In the genomic region with DNA sequence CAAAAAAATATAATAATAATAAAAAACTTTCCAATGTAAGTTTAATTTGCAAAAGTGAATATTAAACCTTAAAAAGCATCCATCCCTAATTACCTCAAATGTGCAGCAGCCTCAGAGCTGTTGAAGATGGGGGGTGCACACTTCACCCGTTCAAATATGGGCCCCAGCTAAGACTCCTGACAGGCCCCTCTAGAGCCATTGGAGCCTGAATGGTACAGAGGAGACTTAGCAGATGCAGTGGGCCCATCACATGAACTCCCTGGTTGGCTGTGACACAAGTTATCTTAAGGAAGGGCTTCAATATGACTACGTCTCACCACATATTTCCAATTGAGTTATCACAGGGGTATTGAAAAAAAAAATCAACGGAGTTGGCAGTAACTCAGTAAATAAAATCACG, we compare ENCODE assay signal across 29 mouse cellular contexts.
"Had no signal": no experiment of that assay in that cellular context is flagged by ENCODE, and none has a peak within 500 bp of the region (broad histone marks: within the 10 kb centered on the region; RNA-seq: fewer than 3 reads in every experiment).

No protein-coding gene starts in this region.

- ATAC-seq: forebrain, embryonic 13.5 days; forebrain, embryonic 14.5 days; forebrain, embryonic 15.5 days; forebrain, embryonic 16.5 days; forebrain, postnatal 0 days had no signal

- H3K4me2 ChIP-seq: embryonic facial prominence, embryonic 12.5 days; embryonic facial prominence, embryonic 13.5 days; embryonic facial prominence, embryonic 15.5 days; forebrain, embryonic 12.5 days; forebrain, embryonic 13.5 days; forebrain, embryonic 15.5 days had no signal

- H3K9ac ChIP-seq: embryonic facial prominence, embryonic 12.5 days; embryonic facial prominence, embryonic 13.5 days; embryonic facial prominence, embryonic 15.5 days; forebrain, embryonic 12.5 days; forebrain, embryonic 13.5 days; forebrain, embryonic 15.5 days; forebrain, postnatal 0 days had no signal

- H3K9me3 ChIP-seq: embryonic facial prominence, embryonic 10.5 days; embryonic facial prominence, embryonic 12.5 days; embryonic facial prominence, embryonic 13.5 days; embryonic facial prominence, embryonic 15.5 days; forebrain, embryonic 10.5 days; forebrain, embryonic 12.5 days; forebrain, embryonic 13.5 days; forebrain, embryonic 15.5 days had no signal

- H3K4me3 ChIP-seq: embryonic facial prominence, embryonic 10.5 days; embryonic facial prominence, embryonic 12.5 days; embryonic facial prominence, embryonic 13.5 days; embryonic facial prominence, embryonic 15.5 days; erythroblast, embryonic 14.5 days; forebrain, embryonic 10.5 days; forebrain, embryonic 12.5 days; forebrain, embryonic 13.5 days; forebrain, embryonic 15.5 days; gastrocnemius, adult 2 months had no signal

- H3K27ac ChIP-seq: embryonic facial prominence, embryonic 10.5 days; embryonic facial prominence, embryonic 12.5 days; embryonic facial prominence, embryonic 13.5 days; embryonic facial prominence, embryonic 15.5 days; forebrain, embryonic 10.5 days; forebrain, embryonic 12.5 days; forebrain, embryonic 13.5 days; forebrain, embryonic 15.5 days; gastrocnemius, adult 2 months had no signal

- H3K27me3 ChIP-seq: embryonic facial prominence, embryonic 12.5 days; embryonic facial prominence, embryonic 13.5 days; embryonic facial prominence, embryonic 15.5 days; forebrain, embryonic 12.5 days; forebrain, embryonic 13.5 days; forebrain, embryonic 15.5 days had no signal

- H3K4me1 ChIP-seq: embryonic facial prominence, embryonic 10.5 days; embryonic facial prominence, embryonic 12.5 days; embryonic facial prominence, embryonic 13.5 days; embryonic facial prominence, embryonic 15.5 days; forebrain, embryonic 10.5 days; forebrain, embryonic 12.5 days; forebrain, embryonic 13.5 days; forebrain, embryonic 15.5 days had no signal

- H3K36me3 ChIP-seq: embryonic facial prominence, embryonic 10.5 days; embryonic facial prominence, embryonic 12.5 days; embryonic facial prominence, embryonic 13.5 days; embryonic facial prominence, embryonic 15.5 days; forebrain, embryonic 10.5 days; forebrain, embryonic 12.5 days; forebrain, embryonic 15.5 days had no signal

- DNase-seq: cerebellum, adult 18-20 months; cerebellum, adult 2 months; cerebellum, adult 8-10 months; cerebellum, adult 9-10 months; cerebellum, adult 9-11 months; cerebellum, postnatal 10 days; cerebellum, postnatal 14 days; cerebellum, postnatal 25 days; cerebellum, postnatal 36 days; embryo, embryonic 11 days; forebrain, postnatal 0 days; gastrocnemius, adult 2 months; gastrocnemius, postnatal 10 days; gastrocnemius, postnatal 14 days; gastrocnemius, postnatal 25 days; gastrocnemius, postnatal 36 days; heart, adult 11 months; heart, adult 18-20 months had no signal
